Mouse (Mus musculus) skeletal muscle tissue, adult 2 months (tissue): ENCODE measurements around the gene Sox30.

ENCODE experiments used
- DNase-seq: peaks from one replicate; pipeline ENCODE4 v3.0.0-alpha.2; 2012; ENCODE audit warnings: low read depth, low spot score

Sox30 gene

GRCm38 (mm10) chr11:45979946-45980892 is at the start of gene Sox30:
Gene Sox30, plus strand, starts transcription at chr11:45980310.
- peak; percentile 6 for DNase-seq

GRCm38 (mm10) chr11:45932771-45933170 is 47.3 kb upstream of the Sox30 start:
- DNase-seq, result no peak

GRCm38 (mm10) chr11:45937478-45937877 is 42.6 kb upstream of the Sox30 start:
- DNase-seq, result no peak

DNA sequence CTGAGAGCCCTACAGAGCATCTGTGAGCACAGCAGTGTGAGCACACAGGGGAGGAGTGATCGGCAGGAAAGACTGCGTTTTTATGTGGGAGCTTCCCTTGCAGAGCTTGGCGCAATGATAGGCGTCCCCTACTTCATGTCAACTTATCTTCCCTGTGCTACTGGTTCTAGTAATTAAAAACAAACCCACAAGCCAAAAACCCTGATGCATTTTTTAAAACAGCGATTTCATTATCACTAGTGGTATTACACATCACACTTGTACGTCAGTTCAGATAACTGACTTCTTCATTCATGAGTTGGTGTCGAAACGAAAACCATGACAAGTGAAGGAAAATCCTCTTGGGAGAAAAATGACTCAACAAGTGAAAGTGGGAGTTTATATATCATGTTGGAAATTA is 41.2 kb upstream of the Sox30 start:
- DNase-seq, result no peak

DNA sequence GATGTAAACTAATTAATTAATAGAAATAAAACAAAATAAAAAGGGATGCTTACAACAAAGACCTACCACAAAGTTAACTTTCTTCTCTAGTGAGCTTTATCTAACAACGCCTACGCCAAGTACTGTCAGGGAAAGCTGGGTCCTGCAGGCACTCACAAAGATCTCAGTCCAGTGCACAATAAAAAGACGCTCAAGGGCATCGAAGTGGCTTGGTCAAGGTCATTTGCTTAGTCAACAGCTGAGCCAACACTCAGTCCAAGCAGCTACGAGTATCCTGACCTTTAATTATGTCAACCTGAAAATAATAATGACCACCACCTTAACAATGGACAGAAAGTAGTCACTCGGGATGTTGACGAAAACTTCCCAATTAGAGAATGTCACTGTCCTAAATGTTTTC is 37.8 kb upstream of the Sox30 start:
- no peak for DNase-seq

DNA sequence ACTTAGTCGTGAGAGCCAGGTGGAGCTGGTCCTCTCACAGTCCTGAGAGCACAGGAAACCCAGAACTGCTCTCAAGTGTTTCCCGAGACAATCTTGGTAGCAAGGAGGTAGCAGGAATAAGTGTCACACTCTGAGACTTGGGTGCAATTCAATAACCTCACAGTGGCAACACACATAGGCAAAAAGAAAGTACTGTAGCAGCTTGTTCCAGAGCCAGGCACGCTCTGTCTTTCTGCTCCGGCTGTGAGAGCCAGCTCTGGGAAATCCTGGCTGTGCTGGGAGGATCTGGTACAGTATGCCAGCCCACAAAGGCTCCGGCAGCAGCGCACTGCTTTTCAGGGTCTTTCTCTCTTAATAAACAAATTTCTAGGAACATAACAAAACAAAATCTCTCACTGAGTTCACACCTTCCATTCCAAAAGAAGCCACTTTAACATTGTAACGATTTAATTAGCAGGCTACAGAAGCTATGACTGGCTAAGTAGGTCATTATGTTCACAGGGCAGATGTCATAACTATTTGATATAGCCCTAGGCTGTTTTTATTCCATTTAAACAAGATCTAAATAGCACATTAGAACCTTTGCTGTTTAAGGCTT is 36.9 kb upstream of the Sox30 start:
- DNase-seq, result no peak

DNA sequence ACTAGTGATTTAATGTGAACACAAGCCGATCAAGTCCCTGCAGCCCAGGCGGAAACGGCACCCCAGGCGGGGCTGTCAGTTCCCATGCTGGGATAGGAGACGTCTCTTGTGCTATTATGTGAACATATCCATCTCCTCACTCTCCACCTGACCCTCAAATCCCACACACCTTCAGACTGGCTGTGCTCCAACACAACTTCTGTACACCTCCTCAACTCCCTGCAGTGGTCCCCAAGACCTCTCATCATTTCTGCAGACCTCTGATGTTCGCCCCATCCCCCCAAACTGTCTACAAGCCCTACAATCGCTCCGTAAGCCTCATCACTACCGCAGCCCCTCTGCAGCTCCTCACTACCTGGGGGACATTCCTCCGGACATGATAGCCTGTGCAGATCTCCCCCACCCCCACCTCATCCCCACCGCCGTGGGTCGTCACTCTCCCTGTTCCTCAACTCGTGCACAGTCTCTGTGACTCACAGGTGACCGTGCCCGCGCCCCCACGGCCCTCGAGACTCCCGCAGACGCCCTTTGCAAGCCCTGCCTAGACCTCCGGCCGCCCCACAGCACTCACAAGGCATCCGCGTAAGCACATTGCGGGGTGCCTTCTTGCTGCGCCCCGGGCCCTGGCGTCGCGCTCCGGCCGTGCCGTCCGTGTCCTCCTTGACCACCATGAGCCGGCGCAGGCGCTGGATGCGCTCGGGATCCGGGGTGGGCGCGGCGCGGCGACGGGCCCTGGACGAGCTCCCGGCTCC is 36.0 kb upstream of the Sox30 start:
- no peak for DNase-seq

DNA sequence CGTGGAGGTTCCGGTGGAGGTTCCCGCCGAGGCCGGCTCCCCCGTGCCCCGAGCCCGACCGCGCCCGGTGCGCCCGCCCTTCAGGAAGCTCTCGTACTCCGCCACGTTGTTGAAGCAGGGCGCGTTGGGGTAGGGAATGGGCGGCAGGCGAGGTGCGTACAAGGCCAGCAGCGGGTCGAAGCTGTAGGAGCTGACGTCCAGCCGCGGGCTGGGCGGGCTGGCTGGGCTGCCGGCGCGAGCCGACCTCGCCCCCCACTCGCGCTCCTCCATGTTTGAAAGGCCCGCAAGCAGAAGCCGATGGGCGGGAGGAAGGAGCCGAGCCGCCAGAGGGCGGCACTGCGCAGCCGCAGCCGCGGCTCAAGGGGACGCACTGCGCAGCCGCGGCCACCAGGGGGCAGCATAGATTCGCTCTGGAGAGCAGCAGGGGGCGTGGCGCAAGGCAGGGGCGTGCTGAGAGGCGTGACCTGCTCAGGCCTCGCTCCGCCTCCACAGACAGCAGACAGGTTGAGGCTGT is 35.4 kb upstream of the Sox30 start, which contains the start of gene Lsm11:
Gene Lsm11, minus strand, starts transcription at position 293 of the 514 bp plus-strand sequence.
- peak; percentile 93 for DNase-seq

GRCm38 (mm10) chr11:45946796-45947195 is 33.3 kb upstream of the Sox30 start:
- DNase-seq, result no peak

DNA sequence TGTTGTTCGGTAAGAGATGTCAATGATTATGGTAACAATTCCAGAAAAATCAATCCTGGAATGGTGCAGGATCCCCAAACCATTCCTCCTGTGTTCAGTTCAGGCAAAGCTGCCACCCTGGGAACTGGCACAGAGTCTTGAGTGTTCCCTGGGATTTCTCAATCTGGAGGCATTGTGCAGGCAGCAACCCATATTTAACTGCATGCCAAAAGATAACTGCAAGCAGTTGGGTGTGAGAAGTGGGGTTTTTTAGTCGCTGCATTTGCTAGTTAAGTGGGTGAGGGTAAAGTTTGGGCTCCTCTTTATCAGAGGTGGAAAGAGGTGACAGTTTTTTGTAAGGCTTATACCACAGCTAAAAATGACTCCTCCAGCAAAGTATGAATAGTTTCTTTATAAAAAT is 32.6 kb upstream of the Sox30 start:
- no peak for DNase-seq

- peak; percentile 93 for DNase-seq
Measured at GRCm38 (mm10) chr11:45955127-45955627, 24.9 kb upstream of the Sox30 start, which contains the start of gene Thg1l. Gene Thg1l, minus strand, starts transcription at chr11:45955494.

GRCm38 (mm10) chr11:45959598-45959997 is 20.5 kb upstream of the Sox30 start:
- DNase-seq, result no peak

- no peak for DNase-seq
Measured at GRCm38 (mm10) chr11:45960003-45960402, 20.1 kb upstream of the Sox30 start.

GRCm38 (mm10) chr11:45966896-45967295 is 13.2 kb upstream of the Sox30 start:
- DNase-seq, result no peak

DNA sequence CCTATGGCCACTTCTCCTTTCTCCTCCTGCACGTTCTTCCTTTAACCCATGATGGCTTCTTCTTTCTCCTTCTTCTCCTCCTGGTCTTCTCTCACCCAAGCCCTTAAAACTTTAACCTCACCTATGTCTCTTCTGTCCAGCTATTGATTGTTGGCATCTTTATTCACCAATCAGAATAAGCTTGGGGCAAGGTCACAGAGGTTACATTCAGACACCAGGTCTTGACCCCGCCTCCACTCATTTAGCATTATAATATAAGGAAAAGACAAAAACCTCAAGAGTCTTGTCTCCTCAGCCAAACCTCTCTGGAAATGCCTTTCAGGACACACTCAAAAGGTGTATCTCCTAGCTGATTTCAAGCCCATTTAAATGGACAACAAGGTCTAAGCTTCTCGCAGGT is 11.6 kb upstream of the Sox30 start:
- DNase-seq, result no peak

DNA sequence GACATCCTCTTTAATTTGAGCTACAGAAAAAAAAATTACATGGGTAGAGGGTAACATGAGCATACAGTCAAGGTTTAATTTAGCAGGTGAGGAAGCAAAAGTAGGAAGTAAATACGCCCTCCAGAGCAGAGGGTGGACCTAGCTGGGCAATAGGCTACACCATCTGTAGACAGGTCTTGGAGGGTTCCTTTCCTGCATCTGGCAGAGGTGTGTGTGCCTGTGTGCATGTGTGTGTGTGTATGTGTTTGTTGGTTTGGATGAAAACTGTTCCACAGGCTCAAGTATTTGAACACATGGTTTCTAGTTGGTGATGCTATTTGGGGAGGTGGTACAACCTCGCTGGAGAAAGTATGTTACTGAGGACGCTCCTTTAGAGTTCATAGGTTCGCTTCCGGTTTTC is 6.5 kb upstream of the Sox30 start:
- DNase-seq, result no peak

GRCm38 (mm10) chr11:45974466-45974865 is 5.6 kb upstream of the Sox30 start:
- no peak for DNase-seq

- no peak for DNase-seq
Measured at GRCm38 (mm10) chr11:45976061-45976460, 4.0 kb upstream of the Sox30 start.

GRCm38 (mm10) chr11:45980893-45981253 is 763 bp downstream of the Sox30 start:
- DNase-seq, result no peak

DNA sequence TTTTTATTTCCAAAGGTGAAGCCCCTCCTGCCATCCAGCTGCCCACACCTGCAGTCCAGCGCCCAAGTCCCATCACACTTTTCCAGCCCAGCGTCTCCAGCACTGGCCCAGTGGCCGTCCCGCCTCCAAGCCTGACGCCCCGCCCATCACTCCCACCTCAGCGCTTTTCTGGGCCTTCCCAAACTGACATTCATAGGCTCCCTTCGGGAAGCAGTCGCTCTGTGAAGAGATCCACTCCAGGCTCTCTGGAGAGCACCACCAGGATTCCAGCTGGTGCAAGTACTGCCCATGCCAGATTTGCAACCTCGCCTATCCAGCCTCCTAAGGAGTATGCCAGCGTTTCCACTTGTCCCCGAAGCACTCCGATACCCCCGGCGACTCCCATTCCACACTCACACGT is 11.5 kb downstream of the Sox30 start:
- no peak for DNase-seq

- DNase-seq, result no peak
Measured at GRCm38 (mm10) chr11:45992087-45992486, 12.0 kb downstream of the Sox30 start.

- peak; percentile 21 for DNase-seq
Measured at GRCm38 (mm10) chr11:46016061-46016460, 36.0 kb downstream of the Sox30 start.
